Mouse (Mus musculus): ENCODE measurements at regions not wholly inside any gene's neighbourhood (a gene's known extent, or its start where the extent isn't known, plus 50 kb on each side); places are given as distances from the start of the nearest gene placed in this dataset.

DNA sequence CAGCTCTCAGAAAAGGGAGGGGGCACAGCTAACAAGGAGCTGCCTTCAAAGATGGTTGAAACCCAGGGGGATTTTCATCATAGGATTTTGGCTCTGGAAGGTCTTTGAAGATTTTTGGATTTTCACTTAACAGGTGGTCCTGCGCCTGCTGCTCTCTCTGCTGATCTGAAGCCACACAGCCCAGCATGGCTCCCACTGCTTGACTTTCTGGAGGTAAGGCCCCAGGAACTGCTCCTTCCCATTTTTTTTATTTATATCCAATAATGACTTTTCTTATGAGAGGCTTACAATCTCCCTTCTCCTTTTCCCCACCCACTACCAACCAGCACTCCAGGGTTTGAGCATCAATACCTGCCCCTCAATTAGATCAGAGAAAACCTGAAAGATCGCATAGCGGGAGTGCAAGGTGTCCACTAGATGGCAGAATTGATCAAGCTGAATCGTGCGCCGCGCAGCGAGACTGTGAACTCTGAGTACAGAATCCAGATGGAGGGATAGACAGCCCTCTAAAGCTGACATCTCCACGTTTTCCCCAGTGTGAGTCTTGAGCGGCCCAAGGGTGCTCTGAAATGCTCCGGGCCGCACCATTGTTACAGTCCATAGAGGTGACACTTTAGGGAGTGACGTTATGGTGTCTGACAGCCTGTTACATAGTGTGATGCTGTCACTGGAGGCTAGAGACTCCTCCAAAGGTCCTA is 194.6 kb upstream of the Ednrb start:
- H3K27me3 ChIP-seq (ENCODE audit: control insufficient read depth, insufficient read depth, low read length): no peaks in the 10 kb centered on the region
- no peak for TF ChIP-seq POLR2A (IDR thresholded peaks at IDR 0.05; ENCODE audit: control insufficient read depth, low read depth, low read length)
- TF ChIP-seq CTCF (IDR thresholded peaks at IDR 0.05; ENCODE audit: control insufficient read depth, insufficient read depth, insufficient replicate concordance, low read depth, low read length): peak; percentile 58; the same call in 1 of the 2 replicates
- no peak overlapping the region for H3K27ac ChIP-seq (ENCODE audit: control insufficient read depth, insufficient read depth, low read depth, low read length)
- no peaks in the 10 kb centered on the region for H3K36me3 ChIP-seq (ENCODE audit: control insufficient read depth, insufficient read depth, low read length)
- peak overlapping the region; percentile 53 for H3K4me3 ChIP-seq (ENCODE audit: control insufficient read depth, low read depth, low read length)
- H3K4me1 ChIP-seq (ENCODE audit: control insufficient read depth, insufficient read depth, low read length): no peaks in the 10 kb centered on the region

DNA sequence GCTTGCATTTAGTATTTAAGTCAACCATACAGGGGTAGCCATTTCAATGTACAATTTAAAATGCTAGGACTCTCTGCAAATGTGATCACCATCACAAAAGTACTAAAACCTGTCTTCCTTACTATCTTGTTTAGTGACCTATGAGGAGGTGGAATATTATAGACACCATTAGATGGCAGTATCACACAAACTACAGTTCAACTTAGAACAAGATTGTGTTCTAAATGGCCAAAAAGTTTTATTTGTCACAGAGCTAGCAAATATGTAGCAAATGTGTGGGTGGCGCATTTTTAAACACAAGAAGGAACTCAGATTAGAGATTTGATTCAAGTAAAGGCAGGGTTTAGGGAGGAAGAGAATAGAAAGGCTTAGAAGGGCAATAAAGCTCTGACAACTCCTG is 189.4 kb upstream of the Ednrb start:
- TF ChIP-seq POLR2A (IDR thresholded peaks at IDR 0.05; ENCODE audit: control insufficient read depth, low read depth, low read length) (no peak), CTCF (IDR thresholded peaks at IDR 0.05; ENCODE audit: control insufficient read depth, insufficient read depth, insufficient replicate concordance, low read depth, low read length) (no peak)
- Histone ChIP-seq H3K4me3 (ENCODE audit: control insufficient read depth, low read depth, low read length) (no peak overlapping the region), H3K4me1 (ENCODE audit: control insufficient read depth, insufficient read depth, low read length) (no peaks in the 10 kb centered on the region), H3K36me3 (ENCODE audit: control insufficient read depth, insufficient read depth, low read length) (no peaks in the 10 kb centered on the region), H3K27me3 (ENCODE audit: control insufficient read depth, insufficient read depth, low read length) (no peaks in the 10 kb centered on the region), H3K27ac (ENCODE audit: control insufficient read depth, insufficient read depth, low read depth, low read length) (no peak overlapping the region)

DNA sequence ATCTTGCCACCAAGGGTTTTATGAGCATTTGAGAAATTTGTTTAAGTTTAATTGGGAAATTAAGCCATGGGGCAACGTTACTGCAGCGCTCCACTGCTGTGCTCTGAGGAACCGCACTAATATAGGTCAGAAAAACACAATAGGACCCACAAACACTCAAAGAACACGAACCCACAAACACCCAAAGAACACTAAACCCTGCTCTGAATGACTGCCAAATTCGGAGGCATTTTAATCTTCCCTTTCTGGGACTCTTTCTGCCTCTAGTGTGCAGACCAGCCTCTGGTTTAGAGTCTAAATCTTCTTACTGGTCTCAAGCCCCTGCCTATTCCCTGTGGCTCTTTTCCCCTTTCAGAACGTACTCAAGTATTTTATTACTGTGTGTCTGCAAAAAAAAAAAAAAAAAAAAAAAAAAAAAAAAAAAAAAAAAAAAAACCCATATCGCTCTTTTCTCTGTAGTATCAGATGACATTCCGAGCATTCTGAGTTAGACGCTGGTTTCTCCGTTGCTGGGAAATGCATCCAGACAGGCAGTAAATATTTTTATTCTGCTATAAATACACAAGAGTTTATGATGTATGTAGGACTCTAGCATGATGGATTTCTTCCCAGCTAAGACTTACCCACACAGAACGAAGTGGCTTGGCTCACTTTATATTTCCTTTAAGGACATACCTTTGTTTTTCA is 186.7 kb upstream of the Ednrb start:
- H3K4me1 ChIP-seq (ENCODE audit: control insufficient read depth, insufficient read depth, low read length): peaks cover 2% of the 10 kb centered on the region; the same call in 1 of the 2 replicates
- TF ChIP-seq POLR2A (IDR thresholded peaks at IDR 0.05; ENCODE audit: control insufficient read depth, low read depth, low read length) (no peak), CTCF (IDR thresholded peaks at IDR 0.05; ENCODE audit: control insufficient read depth, insufficient read depth, insufficient replicate concordance, low read depth, low read length) (no peak)
- no peaks in the 10 kb centered on the region for H3K27me3 ChIP-seq (ENCODE audit: control insufficient read depth, insufficient read depth, low read length)
- no peak overlapping the region for H3K27ac ChIP-seq (ENCODE audit: control insufficient read depth, insufficient read depth, low read depth, low read length)
- no peak overlapping the region for H3K4me3 ChIP-seq (ENCODE audit: control insufficient read depth, low read depth, low read length)
- no peaks in the 10 kb centered on the region for H3K36me3 ChIP-seq (ENCODE audit: control insufficient read depth, insufficient read depth, low read length)

DNA sequence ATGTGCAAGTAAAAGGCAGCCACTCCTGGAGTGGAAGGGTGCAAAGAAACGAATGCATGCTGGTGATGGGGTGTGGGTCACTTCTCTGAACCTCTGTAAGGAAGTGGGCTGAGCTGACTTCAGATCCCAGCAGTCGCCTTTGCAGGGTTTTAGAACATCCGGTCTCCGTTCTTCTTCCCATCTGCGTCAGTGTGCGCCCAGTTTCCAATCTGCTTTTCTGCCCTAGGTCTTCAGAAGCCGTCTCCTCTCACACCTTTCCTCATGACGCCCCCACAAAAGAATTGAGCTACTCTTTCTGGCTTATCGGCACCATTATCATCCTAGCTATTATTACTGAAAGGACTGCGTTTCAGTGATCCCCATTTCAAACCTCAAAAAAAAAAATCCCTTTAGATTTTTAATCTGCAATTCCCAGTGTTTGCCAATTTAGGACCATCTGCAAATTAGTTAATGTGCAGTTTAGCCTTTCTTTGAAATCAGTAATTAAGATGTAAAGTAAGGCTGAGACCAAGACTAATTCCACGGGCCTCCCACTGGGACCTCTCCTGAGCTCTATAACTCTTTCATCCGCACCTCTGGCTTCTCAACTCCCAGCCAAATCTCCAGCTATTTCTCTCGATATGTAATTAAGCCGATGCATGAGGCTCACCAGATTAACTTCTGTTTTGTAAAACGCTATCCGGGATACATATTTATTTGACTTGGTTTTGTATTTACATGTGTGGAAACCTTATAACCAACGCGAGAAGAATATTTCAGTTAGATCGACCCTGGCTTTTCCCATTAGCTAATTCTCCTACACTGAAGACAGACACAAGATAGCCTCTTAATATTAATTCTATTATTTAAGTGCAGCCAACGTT is 185.7 kb upstream of the Ednrb start:
- Histone ChIP-seq H3K36me3 (ENCODE audit: control insufficient read depth, insufficient read depth, low read length) (no peaks in the 10 kb centered on the region), H3K4me1 (ENCODE audit: control insufficient read depth, insufficient read depth, low read length) (peaks cover 2% of the 10 kb centered on the region; the same call in 1 of the 2 replicates), H3K4me3 (ENCODE audit: control insufficient read depth, low read depth, low read length) (no peak overlapping the region), H3K27ac (ENCODE audit: control insufficient read depth, insufficient read depth, low read depth, low read length) (no peak overlapping the region), H3K27me3 (ENCODE audit: control insufficient read depth, insufficient read depth, low read length) (no peaks in the 10 kb centered on the region)
- TF ChIP-seq POLR2A (IDR thresholded peaks at IDR 0.05; ENCODE audit: control insufficient read depth, low read depth, low read length) (no peak), CTCF (IDR thresholded peaks at IDR 0.05; ENCODE audit: control insufficient read depth, insufficient read depth, insufficient replicate concordance, low read depth, low read length) (no peak)

DNA sequence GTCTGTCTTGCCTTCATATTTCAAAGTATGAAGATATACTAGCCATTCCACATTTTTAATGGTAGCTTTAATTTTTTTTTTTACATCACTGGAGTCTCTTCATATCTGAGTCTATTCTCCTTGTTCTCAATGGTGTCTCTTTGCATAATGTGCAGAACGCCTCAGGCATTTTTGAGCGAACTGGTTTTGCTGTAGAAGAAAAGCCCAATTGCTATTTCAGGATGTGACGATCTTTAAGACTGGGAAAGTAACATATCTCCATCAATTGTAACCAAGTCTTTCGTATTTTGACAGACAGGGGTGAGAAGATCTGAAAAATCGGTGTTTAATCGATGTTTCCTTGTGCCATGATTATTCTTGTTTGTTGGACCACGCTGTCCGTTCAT is 183.7 kb upstream of the Ednrb start:
- Histone ChIP-seq H3K4me3 (ENCODE audit: control insufficient read depth, low read depth, low read length) (no peak overlapping the region), H3K27me3 (ENCODE audit: control insufficient read depth, insufficient read depth, low read length) (no peaks in the 10 kb centered on the region), H3K4me1 (ENCODE audit: control insufficient read depth, insufficient read depth, low read length) (peaks cover 2% of the 10 kb centered on the region; the same call in 1 of the 2 replicates), H3K36me3 (ENCODE audit: control insufficient read depth, insufficient read depth, low read length) (no peaks in the 10 kb centered on the region), H3K27ac (ENCODE audit: control insufficient read depth, insufficient read depth, low read depth, low read length) (no peak overlapping the region)
- TF ChIP-seq POLR2A (IDR thresholded peaks at IDR 0.05; ENCODE audit: control insufficient read depth, low read depth, low read length) (no peak), CTCF (IDR thresholded peaks at IDR 0.05; ENCODE audit: control insufficient read depth, insufficient read depth, insufficient replicate concordance, low read depth, low read length) (no peak)

DNA sequence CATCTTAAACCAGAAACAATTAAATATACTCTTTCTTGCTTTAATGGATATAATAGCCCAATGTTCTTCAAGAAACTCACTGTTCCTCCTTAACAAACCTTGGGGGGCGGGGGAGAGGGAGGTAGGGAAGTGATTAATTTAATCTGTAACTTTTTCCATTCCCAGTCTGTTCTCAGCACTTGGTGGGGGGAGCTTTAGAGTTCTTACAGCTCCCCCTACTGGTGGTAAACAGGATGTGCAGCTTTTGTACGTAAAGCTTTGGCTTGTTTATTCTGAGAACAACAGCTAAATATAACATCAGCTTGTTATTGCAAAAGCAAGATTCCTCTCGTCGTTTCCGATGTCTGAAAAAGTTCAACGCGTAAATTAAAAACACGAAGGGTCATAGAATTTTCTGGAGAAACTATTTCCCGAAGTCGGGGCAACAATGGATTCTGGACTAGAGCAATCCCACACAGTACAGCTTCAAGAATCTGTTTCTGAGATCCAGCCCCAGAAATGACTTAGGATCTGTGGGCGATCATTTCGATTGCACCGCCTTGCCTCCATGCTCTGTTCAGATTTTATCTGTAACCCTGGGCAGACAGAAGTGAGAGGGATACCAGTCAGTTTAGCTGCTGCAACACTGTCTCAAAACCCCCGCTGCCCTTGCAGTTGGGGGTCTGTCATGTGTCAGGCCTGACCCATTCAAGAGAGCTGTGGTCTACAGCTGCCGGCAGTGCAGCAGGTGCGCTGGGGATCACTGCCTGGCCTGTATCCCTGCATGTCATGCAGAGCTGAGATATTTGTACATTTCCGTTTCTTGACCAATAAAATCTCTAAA is 183.1 kb upstream of the Ednrb start:
- Histone ChIP-seq H3K27me3 (ENCODE audit: control insufficient read depth, insufficient read depth, low read length) (no peaks in the 10 kb centered on the region), H3K36me3 (ENCODE audit: control insufficient read depth, insufficient read depth, low read length) (no peaks in the 10 kb centered on the region), H3K4me3 (ENCODE audit: control insufficient read depth, low read depth, low read length) (no peak overlapping the region), H3K27ac (ENCODE audit: control insufficient read depth, insufficient read depth, low read depth, low read length) (no peak overlapping the region), H3K4me1 (ENCODE audit: control insufficient read depth, insufficient read depth, low read length) (peaks cover 2% of the 10 kb centered on the region; the same call in 1 of the 2 replicates)
- no peak for TF ChIP-seq POLR2A (IDR thresholded peaks at IDR 0.05; ENCODE audit: control insufficient read depth, low read depth, low read length)
- TF ChIP-seq CTCF (IDR thresholded peaks at IDR 0.05; ENCODE audit: control insufficient read depth, insufficient read depth, insufficient replicate concordance, low read depth, low read length): peak; percentile 42; the same call in 1 of the 2 replicates
